Mouse (Mus musculus) activated CD4-positive, CD25-positive, alpha-beta regulatory T cell, adult 4 months (primary cell): ENCODE results near the gene Nxnl2. TPM values are rescaled to one million over a fixed set of nuclear protein-coding genes. Genes with fewer than 3 reads are reported as not detected.

Source experiments
- ATAC-seq: one replicate; pipeline ENCODE4 v1.8.0; 2017
- polyA plus RNA-seq, 2 experiments: library from polyadenylated mRNA; unstranded; fragments of 100-300 nt; shearing (Covaris generic); gene quantifications; one replicate each; pipeline ENCODE4 v1.2.1; 2017

Gene Nxnl2
- under 1 TPM; 0.34 to 0.42 TPM for polyA plus RNA-seq

GRCm38 (mm10) chr13:51170691-51171680 lies at the start of gene Nxnl2:
Gene Nxnl2, plus strand, starts transcription at chr13:51171022.
- peak; percentile 82 for ATAC-seq

GRCm38 (mm10) chr13:51121966-51122365 lies 48.9 kb upstream of the Nxnl2 start:
- ATAC-seq = no peak

- ATAC-seq = no peak
Observed at GRCm38 (mm10) chr13:51122771-51123170, 48.1 kb upstream of the Nxnl2 start.

- ATAC-seq = no peak
Observed at GRCm38 (mm10) chr13:51125357-51125756, 45.5 kb upstream of the Nxnl2 start.

GRCm38 (mm10) chr13:51127906-51128305 lies 42.9 kb upstream of the Nxnl2 start:
- no peak for ATAC-seq

- no peak for ATAC-seq
Observed at GRCm38 (mm10) chr13:51128417-51128816, 42.4 kb upstream of the Nxnl2 start.

- ATAC-seq = no peak
Observed at GRCm38 (mm10) chr13:51131179-51131578, 39.6 kb upstream of the Nxnl2 start.

- no peak for ATAC-seq
Observed at GRCm38 (mm10) chr13:51136315-51136714, 34.5 kb upstream of the Nxnl2 start.

GRCm38 (mm10) chr13:51136996-51137701 lies 33.7 kb upstream of the Nxnl2 start:
- ATAC-seq = no peak

- ATAC-seq = no peak
Observed at GRCm38 (mm10) chr13:51137702-51138031, 33.2 kb upstream of the Nxnl2 start.

- no peak for ATAC-seq
Observed at GRCm38 (mm10) chr13:51147106-51147505, 23.7 kb upstream of the Nxnl2 start.

GRCm38 (mm10) chr13:51152966-51153669 lies 17.7 kb upstream of the Nxnl2 start:
- ATAC-seq = no peak

GRCm38 (mm10) chr13:51153670-51154030 lies 17.2 kb upstream of the Nxnl2 start:
- ATAC-seq = no peak

GRCm38 (mm10) chr13:51155178-51156013 lies 15.4 kb upstream of the Nxnl2 start:
- no peak for ATAC-seq

GRCm38 (mm10) chr13:51156014-51156386 lies 14.8 kb upstream of the Nxnl2 start:
- ATAC-seq = no peak

GRCm38 (mm10) chr13:51157291-51157690 lies 13.5 kb upstream of the Nxnl2 start:
- no peak for ATAC-seq

- no peak for ATAC-seq
Observed at GRCm38 (mm10) chr13:51161672-51162071, 9.2 kb upstream of the Nxnl2 start.

- ATAC-seq = no peak
Observed at GRCm38 (mm10) chr13:51162246-51162645, 8.6 kb upstream of the Nxnl2 start.

- no peak for ATAC-seq
Observed at GRCm38 (mm10) chr13:51166711-51167110, 4.1 kb upstream of the Nxnl2 start.

- no peak for ATAC-seq
Observed at GRCm38 (mm10) chr13:51170215-51170614, 607 bp upstream of the Nxnl2 start.

GRCm38 (mm10) chr13:51172601-51173000 lies 1.8 kb downstream of the Nxnl2 start:
- no peak for ATAC-seq

- no peak for ATAC-seq
Observed at GRCm38 (mm10) chr13:51178932-51179331, 8.1 kb downstream of the Nxnl2 start.
